Mouse (Mus musculus) stomach, postnatal 0 days (tissue): ENCODE measurements at regions not wholly inside any gene's neighbourhood (a gene's known extent, or its start where the extent isn't known, plus 50 kb on each side); places are given as distances from the start of the nearest gene placed in this dataset.

Experiments
- ATAC-seq: fragments of 200-750 bp; cut with Nextera tagmentation; 2 replicates; pipeline ENCODE4 v1.8.0; 2017; ENCODE audit not compliant: low FRiP score, low TSS enrichment
- DNase-seq: peaks from one replicate; pipeline ENCODE4 v3.0.0-alpha.2; 2016; ENCODE audit warnings: low spot score
- H3K27ac ChIP-seq: fragments of 300-500 bp; sonication (generic); replicated peaks from 2 replicates; pipeline ENCODE4 v1.5.1; 2014; ENCODE audit warnings: mild to moderate bottlenecking, control low read depth
- H3K27me3 ChIP-seq: fragments of 300-500 bp; sonication (generic); 2 replicates; pipeline ENCODE4 v1.6.1; 2014; ENCODE audit warnings: low read length; ENCODE audit not compliant: control insufficient read depth, insufficient read depth
- H3K36me3 ChIP-seq: fragments of 300-500 bp; sonication (generic); 2 replicates; pipeline ENCODE4 v1.6.1; 2014; ENCODE audit warnings: low read length, mixed read lengths; ENCODE audit not compliant: control insufficient read depth, insufficient read depth
- H3K4me1 ChIP-seq: fragments of 300-500 bp; sonication (generic); replicated peaks from 2 replicates; pipeline ENCODE4 v1.6.1; 2014; ENCODE audit warnings: antibody characterized with exemption; ENCODE audit not compliant: control insufficient read depth, insufficient read depth
- H3K4me2 ChIP-seq: fragments of 300-500 bp; sonication (generic); replicated peaks from 2 replicates; pipeline ENCODE4 v1.6.1; 2014; ENCODE audit warnings: low read depth, mild to moderate bottlenecking, control low read depth, moderate library complexity
- H3K4me3 ChIP-seq: fragments of 300-500 bp; sonication (generic); 2 replicates; pipeline ENCODE4 v1.5.1; 2014; ENCODE audit warnings: low read depth, low read length, control low read depth
- H3K9ac ChIP-seq: fragments of 300-500 bp; sonication (generic); 2 replicates; pipeline ENCODE4 v1.6.1; 2014; ENCODE audit warnings: mild to moderate bottlenecking, low read length, control low read depth, mixed read lengths
- H3K9me3 ChIP-seq: fragments of 300-500 bp; sonication (generic); 2 replicates; pipeline ENCODE4 v1.6.1; 2016; ENCODE audit warnings: low read length; ENCODE audit not compliant: control insufficient read depth
- CTCF ChIP-seq: IDR thresholded peaks from 2 replicates; pipeline ENCODE4 v1.5.1; 2016; ENCODE audit warnings: antibody characterized with exemption, low read depth, mild to moderate bottlenecking, moderate library complexity
- EP300 ChIP-seq: optimal IDR thresholded peaks from 2 replicates; pipeline ENCODE3; 2016; ENCODE audit warnings: antibody characterized with exemption
- WGBS: fragments of 180-500 bp; shearing (Covaris S2); extraction: QIAGEN DNeasy Blood & Tissue Kit; methylation state at CpG from one replicate; pipeline ENCODE4 v1.1.7; 2014; 5-methylcytosine and 5-hydroxymethylcytosine counted together

DNA sequence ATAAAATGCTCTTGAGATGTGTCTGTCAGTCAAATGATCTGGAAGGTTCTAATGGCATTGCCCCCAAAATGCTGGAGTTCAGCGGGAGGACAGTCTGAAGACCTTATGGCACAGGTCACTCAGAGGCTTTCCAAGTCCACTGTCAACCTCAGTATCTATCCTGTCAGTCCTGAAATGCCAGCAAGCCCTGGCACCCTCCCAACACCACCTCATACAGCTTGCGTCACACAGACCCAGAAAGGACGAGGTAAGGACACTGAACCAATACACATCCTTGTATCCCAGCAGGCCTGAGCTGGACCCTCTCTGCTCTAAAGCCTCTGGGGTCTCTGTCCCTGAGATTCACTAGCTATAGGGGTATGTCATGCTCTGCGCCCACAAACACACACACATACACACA lies 176.6 kb downstream of the Setd4 start:
- Histone ChIP-seq H3K27me3 (no peaks in the 10 kb centered on the region), H3K4me3 (no peak overlapping the region), H3K4me2 (no peak overlapping the region), H3K36me3 (no peaks in the 10 kb centered on the region), H3K27ac (no peak overlapping the region), H3K9ac (no peak overlapping the region), H3K4me1 (no peaks in the 10 kb centered on the region), H3K9me3 (no peaks in the 10 kb centered on the region)
- DNase-seq (no peak), ATAC-seq (no peak)
- TF ChIP-seq EP300 (no peak), CTCF (no peak)
- WGBS, result 76% methylated on average over 4 of the region's 4 CpGs

- WGBS, result 66% methylated on average over 6 of the region's 6 CpGs
- Histone ChIP-seq H3K9me3 (no peaks in the 10 kb centered on the region), H3K36me3 (no peaks in the 10 kb centered on the region), H3K4me2 (no peak overlapping the region), H3K27me3 (no peaks in the 10 kb centered on the region), H3K4me1 (no peaks in the 10 kb centered on the region), H3K27ac (no peak overlapping the region), H3K9ac (no peak overlapping the region), H3K4me3 (no peak overlapping the region)
- ATAC-seq (no peak), DNase-seq (no peak)
- no peak for TF ChIP-seq CTCF
- no peak for TF ChIP-seq EP300
These were observed 178.1 kb downstream of the Setd4 start for GRCm38 (mm10) chr16:93425731-93426130.

- TF ChIP-seq CTCF (no peak), EP300 (no peak)
- no peak for ATAC-seq
- DNase-seq, result no peak
These were observed 180.7 kb downstream of the Setd4 start for GRCm38 (mm10) chr16:93423174-93423573.

DNA sequence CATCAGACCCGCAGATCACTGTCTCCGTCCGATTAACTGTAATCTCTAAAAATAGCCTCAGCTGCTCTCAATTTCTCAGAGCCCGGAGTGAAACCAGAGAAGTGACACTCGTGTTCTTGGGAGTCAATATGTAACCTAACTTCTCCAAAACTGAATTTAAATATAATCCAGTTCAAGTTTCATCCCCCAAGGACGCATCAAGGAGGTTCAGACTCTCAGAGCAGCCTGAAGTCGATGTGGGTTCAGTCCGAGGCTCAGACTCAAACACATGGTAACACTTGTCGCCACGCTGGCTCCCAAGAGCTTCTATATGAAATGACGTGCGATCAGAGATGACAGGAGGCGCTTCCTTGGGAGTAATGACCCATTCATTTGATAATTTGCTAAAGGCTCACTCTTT lies 181.6 kb downstream of the Setd4 start:
- H3K27me3 ChIP-seq, result no peaks in the 10 kb centered on the region
- WGBS, result 79% methylated on average over 13 of the region's 13 CpGs
- TF ChIP-seq EP300 (no peak), CTCF (no peak)

More at GRCm38 (mm10) chr16:93423174-93423573, 180.7 kb downstream of the Setd4 start:
- Histone ChIP-seq H3K4me2 (peak overlapping the region; percentile 35), H3K36me3 (no peaks in the 10 kb centered on the region), H3K27me3 (no peaks in the 10 kb centered on the region), H3K27ac (no peak overlapping the region), H3K4me3 (no peak overlapping the region), H3K9me3 (no peaks in the 10 kb centered on the region), H3K9ac (no peak overlapping the region), H3K4me1 (no peaks in the 10 kb centered on the region)
- 28% methylated on average over 13 of the region's 13 CpGs for WGBS

GRCm38 (mm10) chr16:93418246-93418645 lies 185.6 kb downstream of the Setd4 start:
- no peak overlapping the region for H3K4me3 ChIP-seq
- no peak for DNase-seq
- H3K9ac ChIP-seq, result no peak overlapping the region
- H3K27ac ChIP-seq, result no peak overlapping the region
- no peaks in the 10 kb centered on the region for H3K4me1 ChIP-seq
- no peak overlapping the region for H3K4me2 ChIP-seq
- no peaks in the 10 kb centered on the region for H3K27me3 ChIP-seq
- 77% methylated on average over 8 of the region's 8 CpGs for WGBS
- no peaks in the 10 kb centered on the region for H3K36me3 ChIP-seq
- ATAC-seq, result no peak
- no peaks in the 10 kb centered on the region for H3K9me3 ChIP-seq
- TF ChIP-seq CTCF (no peak), EP300 (no peak)

More for the DNA sequence above, 181.6 kb downstream of the Setd4 start:
- DNase-seq, result no peak
- Histone ChIP-seq H3K4me1 (no peaks in the 10 kb centered on the region), H3K4me3 (no peak overlapping the region), H3K36me3 (no peaks in the 10 kb centered on the region), H3K9me3 (no peaks in the 10 kb centered on the region), H3K4me2 (no peak overlapping the region), H3K9ac (no peak overlapping the region), H3K27ac (no peak overlapping the region)
- no peak for ATAC-seq

DNA sequence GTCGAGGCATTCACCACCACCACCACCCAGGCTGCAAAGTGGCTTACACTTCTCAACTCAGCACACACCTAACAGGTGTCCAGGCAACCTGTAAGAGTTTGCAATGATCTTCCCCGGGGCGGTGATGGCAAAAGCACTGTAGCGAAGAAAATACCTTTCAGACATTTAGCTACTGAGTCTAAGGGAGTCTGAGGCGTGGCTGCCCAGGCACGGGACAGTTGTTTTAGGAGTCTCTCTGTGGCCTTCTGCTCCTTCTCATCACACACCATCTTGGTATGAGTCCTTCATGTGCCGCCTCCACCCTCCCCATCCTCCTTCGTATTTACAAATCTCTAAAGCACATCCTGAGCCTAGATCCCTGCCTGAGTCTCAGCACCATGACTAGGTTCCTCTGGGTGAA lies 186.0 kb downstream of the Setd4 start:
- Histone ChIP-seq H3K4me1 (no peaks in the 10 kb centered on the region), H3K9ac (no peak overlapping the region), H3K4me3 (no peak overlapping the region), H3K9me3 (no peaks in the 10 kb centered on the region), H3K27me3 (no peaks in the 10 kb centered on the region), H3K4me2 (no peak overlapping the region), H3K36me3 (no peaks in the 10 kb centered on the region), H3K27ac (no peak overlapping the region)
- WGBS, result 83% methylated on average over 8 of the region's 8 CpGs
- no peak for DNase-seq
- ATAC-seq, result no peak
- TF ChIP-seq EP300 (no peak), CTCF (no peak)
